Mouse (Mus musculus) heart, adult 11 months (tissue): ENCODE measurements around the gene Map3k7cl.
A peak's percentile ranks its signal among the peaks of the same experiment; 100 is the strongest.

Source experiments
- DNase-seq: peaks from one replicate; pipeline ENCODE4 v3.0.0; 2022

The Map3k7cl gene

DNA sequence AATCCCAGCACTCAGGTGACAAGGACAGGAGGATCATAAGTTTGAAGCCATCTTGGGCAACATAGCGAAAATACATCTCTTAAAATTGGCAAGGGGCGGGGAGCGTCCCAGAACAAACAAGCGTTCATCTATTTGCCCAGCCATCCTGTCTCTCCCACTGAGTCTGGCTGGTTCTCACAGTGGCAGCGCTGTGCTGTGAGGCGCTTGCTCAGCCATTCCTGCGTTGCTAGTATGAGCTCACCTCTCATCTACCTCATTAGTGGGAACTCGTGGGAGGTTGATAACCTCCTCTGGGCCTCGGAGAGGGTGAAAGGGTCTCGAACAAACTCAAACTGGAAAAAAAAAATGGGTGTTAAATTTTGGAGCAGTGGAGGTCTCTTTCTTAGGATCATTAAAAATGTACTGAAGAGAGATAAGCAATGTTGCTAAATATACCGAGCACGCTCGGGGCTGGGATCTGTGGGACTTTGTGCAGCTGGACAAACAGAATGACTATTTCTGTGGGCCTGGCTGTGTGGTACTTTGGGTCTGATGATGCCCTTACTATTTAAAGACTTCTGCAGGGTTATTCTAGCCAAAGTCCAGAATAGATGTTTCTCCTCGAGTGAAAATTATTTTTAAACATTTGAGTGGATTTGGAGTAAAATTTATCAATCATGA is 91.1 kb downstream of the Map3k7cl start:
- DNase-seq: peak; percentile 88
